Mouse (Mus musculus) v-Abl transformed pro-B cells (cell line): ENCODE data around the gene Cfap221.

Experiments
- in situ Hi-C, 2 experiments: fragments of 400-800 bp; cut with MboI; formaldehyde crosslinking; loops; one replicate each; pipeline ENCODE4 v1.15.1; 2025; ENCODE audit not compliant: unreplicated experiment in 2 of 2

Cfap221 gene

GRCm38 (mm10) chr1:119996798-119997581, at the start of gene Cfap221:
Gene Cfap221 (minus strand): TSS chr1:119997234.
- in situ Hi-C loops = no loop called here

- in situ Hi-C loops = loop anchor here in 1 of 2 experiments (25.0 kb wide), 1 partner anchor 518 kb away; no protein-coding TSS in a partner anchor
These were observed 47.5 kb upstream of the Cfap221 start for GRCm38 (mm10) chr1:120044584-120044983.

GRCm38 (mm10) chr1:120042421-120042820, 45.4 kb upstream of the Cfap221 start:
- in situ Hi-C loops = loop anchor here in 1 of 2 experiments (25.0 kb wide), 1 partner anchor 520 kb away; no protein-coding TSS in a partner anchor

GRCm38 (mm10) chr1:120038594-120038993, 41.6 kb upstream of the Cfap221 start:
- in situ Hi-C loops = loop anchor here in 1 of 2 experiments (10.0 to 25.0 kb wide), 2 partner anchors 116 to 524 kb away; no protein-coding TSS in a partner anchor

GRCm38 (mm10) chr1:120037021-120037683, 40.1 kb upstream of the Cfap221 start:
- in situ Hi-C loops = loop anchor here in 1 of 2 experiments (10.0 to 25.0 kb wide), 2 partner anchors 118 to 525 kb away; no protein-coding TSS in a partner anchor

GRCm38 (mm10) chr1:120035456-120036034, 38.5 kb upstream of the Cfap221 start:
- in situ Hi-C loops = loop anchor here in 1 of 2 experiments (10.0 to 25.0 kb wide), 2 partner anchors 119 to 527 kb away; no protein-coding TSS in a partner anchor

- in situ Hi-C loops = loop anchor here (5.0 to 25.0 kb wide), 5 partner anchors 53 to 528 kb away; no protein-coding TSS in a partner anchor
These were observed 37.8 kb upstream of the Cfap221 start for GRCm38 (mm10) chr1:120034793-120035192.

GRCm38 (mm10) chr1:120033469-120033854, 36.4 kb upstream of the Cfap221 start:
- in situ Hi-C loops = loop anchor here (5.0 to 25.0 kb wide), 5 partner anchors 54 to 529 kb away; no protein-coding TSS in a partner anchor

- in situ Hi-C loops = loop anchor here (5.0 to 25.0 kb wide), 5 partner anchors 54 to 529 kb away; no protein-coding TSS in a partner anchor
These were observed 35.9 kb upstream of the Cfap221 start for GRCm38 (mm10) chr1:120032804-120033468.

GRCm38 (mm10) chr1:120030474-120030873, 33.4 kb upstream of the Cfap221 start:
- in situ Hi-C loops = loop anchor here (5.0 to 25.0 kb wide), 5 partner anchors 57 to 532 kb away; no protein-coding TSS in a partner anchor

- in situ Hi-C loops = loop anchor here (10.0 to 25.0 kb wide), 2 partner anchors 527 to 535 kb away; no protein-coding TSS in a partner anchor
These were observed 30.7 kb upstream of the Cfap221 start for GRCm38 (mm10) chr1:120027693-120028092.

GRCm38 (mm10) chr1:120025050-120025439, 28.0 kb upstream of the Cfap221 start:
- in situ Hi-C loops = loop anchor here (10.0 to 25.0 kb wide), 2 partner anchors 530 to 537 kb away; no protein-coding TSS in a partner anchor

- in situ Hi-C loops = loop anchor here (10.0 to 25.0 kb wide), 3 partner anchors 530 to 937 kb away; no protein-coding TSS in a partner anchor
These were observed 27.5 kb upstream of the Cfap221 start for GRCm38 (mm10) chr1:120024331-120025049.

- in situ Hi-C loops = loop anchor here in 1 of 2 experiments (10.0 to 25.0 kb wide), 2 partner anchors 533 to 935 kb away; no protein-coding TSS in a partner anchor
These were observed 24.9 kb upstream of the Cfap221 start for GRCm38 (mm10) chr1:120021951-120022350.

- in situ Hi-C loops = loop anchor here in 1 of 2 experiments (10.0 to 25.0 kb wide), 2 partner anchors 534 to 933 kb away; no protein-coding TSS in a partner anchor
These were observed 23.4 kb upstream of the Cfap221 start for GRCm38 (mm10) chr1:120020322-120020897.

- in situ Hi-C loops = loop anchor here in 1 of 2 experiments (10.0 to 25.0 kb wide), 2 partner anchors 205 to 932 kb away; no protein-coding TSS in a partner anchor
These were observed 22.4 kb upstream of the Cfap221 start for GRCm38 (mm10) chr1:120019428-120019827.

GRCm38 (mm10) chr1:120018900-120019299, 21.9 kb upstream of the Cfap221 start:
- in situ Hi-C loops = loop anchor here in 1 of 2 experiments (10.0 to 25.0 kb wide), 2 partner anchors 204 to 932 kb away; no protein-coding TSS in a partner anchor

- in situ Hi-C loops = loop anchor here in 1 of 2 experiments (10.0 to 25.0 kb wide), 2 partner anchors 201 to 929 kb away; no protein-coding TSS in a partner anchor
These were observed 19.2 kb upstream of the Cfap221 start for GRCm38 (mm10) chr1:120016240-120016639.
